Mouse (Mus musculus): Measurements from ENCODE around the gene Npr3. TPM values are rescaled to one million over a fixed set of nuclear protein-coding genes. Genes with fewer than 3 reads are reported as not detected.
"Not testable (repeated sequence)": the region's sequence is repeated elsewhere in the genome, so short reads cannot be mapped to it uniquely, and the experiment has no call there.

The Npr3 gene
- polyA plus RNA-seq, 1 experiment, result not detected

DNA sequence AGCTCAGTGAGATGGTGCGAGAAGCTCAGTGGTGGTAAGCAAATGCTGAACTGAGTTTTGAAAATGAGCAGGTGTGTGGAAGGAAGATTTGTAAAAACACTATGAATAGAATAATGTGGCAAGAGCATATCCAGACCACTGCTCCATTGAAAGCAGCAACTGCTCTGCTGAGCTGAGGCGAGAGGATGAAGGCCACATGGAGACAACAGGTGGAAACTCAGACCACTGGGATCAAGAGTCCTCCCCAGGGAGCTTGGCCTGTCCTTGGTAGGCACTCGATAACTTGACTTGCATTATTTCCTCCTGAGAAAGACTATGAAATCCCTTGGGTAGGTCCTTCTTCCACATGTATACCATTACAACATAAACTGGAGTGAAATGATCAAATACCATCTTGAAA lies 47.3 kb downstream of the Npr3 start:
- no peak overlapping the region for H3K4me3 ChIP-seq (replicated peaks)
- H3K36me3 ChIP-seq (replicated peaks; ENCODE audit: low read length), result no peaks in the 10 kb centered on the region
- no peaks in the 10 kb centered on the region for H3K27me3 ChIP-seq (replicated peaks)
- no peaks in the 10 kb centered on the region for H3K9me3 ChIP-seq
- H3K4me1 ChIP-seq, result no peaks in the 10 kb centered on the region
- TF ChIP-seq FLI1 (IDR thresholded peaks at IDR 0.05; ENCODE audit: low read length) (no peak), GATA1 (IDR thresholded peaks at IDR 0.05; ENCODE audit: borderline replicate concordance, low read length) (no peak)

- H3K9me3 ChIP-seq, result no peaks in the 10 kb centered on the region
- H3K4me1 ChIP-seq, result no peaks in the 10 kb centered on the region
- H3K4me3 ChIP-seq (replicated peaks), result no peak overlapping the region
- no peaks in the 10 kb centered on the region for H3K27me3 ChIP-seq (replicated peaks)
- no peak for TF ChIP-seq GATA1 (IDR thresholded peaks at IDR 0.05; ENCODE audit: borderline replicate concordance, low read length)
- TF ChIP-seq FLI1 (IDR thresholded peaks at IDR 0.05; ENCODE audit: low read length), result no peak
- H3K36me3 ChIP-seq (replicated peaks; ENCODE audit: low read length), result no peaks in the 10 kb centered on the region
These were observed 48.7 kb downstream of the Npr3 start for GRCm38 (mm10) chr15:11858411-11858810.

GRCm38 (mm10) chr15:11845204-11846062 lies 61.7 kb downstream of the Npr3 start:
- 0 out of 2 replicates have a peak, but pooled peaks cover 3% of the 10 kb centered on the region for H3K4me1 ChIP-seq

DNA sequence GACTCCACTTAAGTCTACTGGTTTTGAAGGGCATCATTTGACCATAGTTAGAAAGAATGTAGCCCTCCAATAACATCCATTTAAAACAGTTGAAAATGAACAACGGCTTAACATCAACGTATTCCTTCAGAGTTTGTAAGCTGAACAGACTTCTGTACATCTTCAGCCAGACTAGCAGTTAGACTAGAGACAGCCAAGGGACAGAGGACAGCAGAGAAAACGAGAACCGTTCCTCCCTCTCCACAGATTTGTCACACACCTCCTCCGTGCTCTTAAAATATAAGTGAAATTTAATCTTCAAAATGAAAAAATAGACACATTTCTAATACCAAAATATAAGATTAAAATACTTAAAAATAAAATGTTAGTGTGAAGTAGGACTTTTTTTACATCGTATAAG lies 63.0 kb downstream of the Npr3 start:
- Histone ChIP-seq H3K4me3 (replicated peaks) (no peak overlapping the region), H3K4me1 (0 out of 2 replicates have a peak, but pooled peaks cover 3% of the 10 kb centered on the region), H3K36me3 (replicated peaks; ENCODE audit: low read length) (no peaks in the 10 kb centered on the region), H3K27me3 (replicated peaks) (no peaks in the 10 kb centered on the region), H3K9me3 (no peaks in the 10 kb centered on the region)
- TF ChIP-seq FLI1 (IDR thresholded peaks at IDR 0.05; ENCODE audit: low read length) (no peak), GATA1 (IDR thresholded peaks at IDR 0.05; ENCODE audit: borderline replicate concordance, low read length) (no peak)

More at GRCm38 (mm10) chr15:11845204-11846062, 61.7 kb downstream of the Npr3 start:
- H3K27me3 ChIP-seq (replicated peaks), result no peaks in the 10 kb centered on the region
- H3K9me3 ChIP-seq, result no peaks in the 10 kb centered on the region
- TF ChIP-seq GATA1 (IDR thresholded peaks at IDR 0.05; ENCODE audit: borderline replicate concordance, low read length), result no peak
- no peak for TF ChIP-seq FLI1 (IDR thresholded peaks at IDR 0.05; ENCODE audit: low read length)
- H3K36me3 ChIP-seq (replicated peaks; ENCODE audit: low read length), result no peaks in the 10 kb centered on the region
- no peak overlapping the region for H3K4me3 ChIP-seq (replicated peaks)

GRCm38 (mm10) chr15:11841828-11842227 lies 65.3 kb downstream of the Npr3 start:
- Histone ChIP-seq H3K36me3 (replicated peaks; ENCODE audit: low read length) (no peaks in the 10 kb centered on the region), H3K4me1 (0 out of 2 replicates have a peak, but pooled peaks cover 3% of the 10 kb centered on the region), H3K27me3 (replicated peaks) (no peaks in the 10 kb centered on the region), H3K9me3 (no peaks in the 10 kb centered on the region), H3K4me3 (replicated peaks) (no peak overlapping the region)
- TF ChIP-seq FLI1 (IDR thresholded peaks at IDR 0.05; ENCODE audit: low read length) (no peak), GATA1 (IDR thresholded peaks at IDR 0.05; ENCODE audit: borderline replicate concordance, low read length) (no peak)

GRCm38 (mm10) chr15:11835913-11836312 lies 71.2 kb downstream of the Npr3 start:
- TF ChIP-seq FLI1 (IDR thresholded peaks at IDR 0.05; ENCODE audit: low read length) (no peak), GATA1 (IDR thresholded peaks at IDR 0.05; ENCODE audit: borderline replicate concordance, low read length) (no peak)
- Histone ChIP-seq H3K4me3 (replicated peaks) (no peak overlapping the region), H3K9me3 (no peaks in the 10 kb centered on the region), H3K36me3 (replicated peaks; ENCODE audit: low read length) (no peaks in the 10 kb centered on the region), H3K27me3 (replicated peaks) (no peaks in the 10 kb centered on the region), H3K4me1 (no peaks in the 10 kb centered on the region)

- H3K9me3 ChIP-seq; H3K27me3 ChIP-seq (replicated peaks); H3K4me1 ChIP-seq; H3K36me3 ChIP-seq (replicated peaks; ENCODE audit: low read length); H3K4me3 ChIP-seq (replicated peaks): not testable (repeated sequence)
These were observed 84.7 kb downstream of the Npr3 start for GRCm38 (mm10) chr15:11822347-11822746.

GRCm38 (mm10) chr15:11815551-11815950 lies 91.5 kb downstream of the Npr3 start:
- Histone ChIP-seq H3K9me3 (no peaks in the 10 kb centered on the region), H3K36me3 (replicated peaks; ENCODE audit: low read length) (no peaks in the 10 kb centered on the region), H3K27me3 (replicated peaks) (no peaks in the 10 kb centered on the region), H3K4me3 (replicated peaks) (no peak overlapping the region), H3K4me1 (no peaks in the 10 kb centered on the region)
- TF ChIP-seq GATA1 (IDR thresholded peaks at IDR 0.05; ENCODE audit: borderline replicate concordance, low read length) (no peak), FLI1 (IDR thresholded peaks at IDR 0.05; ENCODE audit: low read length) (no peak)

- no peak overlapping the region for H3K4me3 ChIP-seq (replicated peaks)
- TF ChIP-seq GATA1 (IDR thresholded peaks at IDR 0.05; ENCODE audit: borderline replicate concordance, low read length) (no peak), FLI1 (IDR thresholded peaks at IDR 0.05; ENCODE audit: low read length) (no peak)
- H3K9me3 ChIP-seq, result peaks cover 4% of the 10 kb centered on the region; the same call in 1 of the 2 replicates
- H3K36me3 ChIP-seq (replicated peaks; ENCODE audit: low read length), result no peaks in the 10 kb centered on the region
- no peaks in the 10 kb centered on the region for H3K27me3 ChIP-seq (replicated peaks)
- H3K4me1 ChIP-seq, result no peaks in the 10 kb centered on the region
These were observed 103.5 kb downstream of the Npr3 start for GRCm38 (mm10) chr15:11803576-11803975.

DNA sequence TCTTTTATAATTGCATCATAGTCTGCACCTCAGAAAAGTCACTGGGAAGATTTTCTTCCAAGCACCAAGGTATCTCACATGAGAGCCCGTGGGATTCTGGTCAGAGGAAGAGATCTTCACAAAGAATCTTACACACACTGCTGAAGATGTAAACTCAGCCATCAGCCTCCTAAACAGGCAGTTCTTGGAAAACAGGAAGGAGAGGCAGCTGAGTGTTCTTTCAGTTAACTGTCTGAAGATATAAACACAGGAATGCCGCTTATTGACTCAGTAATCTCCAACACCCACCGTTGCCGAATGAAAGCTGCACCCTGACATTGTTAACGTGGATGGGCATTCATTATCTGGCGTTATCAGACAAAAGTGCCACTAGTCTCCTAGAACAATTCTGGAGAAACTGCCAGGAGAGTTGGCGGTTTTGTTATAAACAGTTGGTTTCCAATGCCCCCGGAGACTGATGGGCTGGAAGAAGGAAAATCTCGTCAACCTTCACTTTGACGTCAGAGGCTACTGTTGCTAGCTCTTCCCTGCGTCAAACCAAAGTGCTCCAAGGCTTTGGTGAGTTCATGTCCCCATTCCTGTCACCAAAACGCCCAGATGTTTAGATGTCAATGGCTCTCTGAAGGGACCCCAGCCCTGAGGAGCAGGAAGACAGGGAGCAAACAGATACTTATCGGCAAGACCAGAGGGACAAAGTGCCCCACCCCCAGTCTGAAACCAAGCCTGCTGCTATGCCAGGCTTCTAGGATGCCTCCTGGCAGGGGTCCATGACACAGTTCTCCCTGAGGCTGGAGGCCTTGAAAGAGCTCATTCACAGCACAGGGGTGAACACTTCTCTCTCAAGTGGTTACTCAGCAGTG lies 105.0 kb downstream of the Npr3 start:
- Histone ChIP-seq H3K27me3 (replicated peaks) (no peaks in the 10 kb centered on the region), H3K36me3 (replicated peaks; ENCODE audit: low read length) (no peaks in the 10 kb centered on the region)
- TF ChIP-seq GATA1 (IDR thresholded peaks at IDR 0.05; ENCODE audit: borderline replicate concordance, low read length) (no peak), FLI1 (IDR thresholded peaks at IDR 0.05; ENCODE audit: low read length) (no peak)

More for the DNA sequence above, 105.0 kb downstream of the Npr3 start:
- H3K4me1 ChIP-seq, result no peaks in the 10 kb centered on the region
- peaks cover 4% of the 10 kb centered on the region; the same call in 1 of the 2 replicates for H3K9me3 ChIP-seq
- no peak overlapping the region for H3K4me3 ChIP-seq (replicated peaks)
